Mouse (Mus musculus): ENCODE data around the gene Cxcl13.

The Cxcl13 gene

DNA sequence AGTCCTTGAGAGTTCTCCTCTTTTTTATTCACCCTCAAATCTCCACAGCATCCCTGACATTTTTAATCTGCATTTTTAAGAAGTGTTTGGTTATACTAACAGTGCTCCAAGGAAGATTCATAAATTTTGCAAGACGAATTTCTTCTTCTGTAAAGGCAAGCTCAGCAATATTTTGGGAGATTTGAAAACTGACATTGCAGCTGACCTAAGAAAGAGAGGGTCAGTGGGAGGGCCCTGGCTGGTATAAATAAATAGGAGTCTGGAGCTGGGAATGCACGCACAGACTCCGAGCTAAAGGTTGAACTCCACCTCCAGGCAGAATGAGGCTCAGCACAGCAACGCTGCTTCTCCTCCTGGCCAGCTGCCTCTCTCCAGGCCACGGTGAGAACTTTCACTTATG lies at the start of gene Cxcl13:
TSS of gene Cxcl13 (plus strand) at position 301 of the 400 bp plus-strand sequence.
- POLR2A ChIA-PET: no interaction called here

DNA sequence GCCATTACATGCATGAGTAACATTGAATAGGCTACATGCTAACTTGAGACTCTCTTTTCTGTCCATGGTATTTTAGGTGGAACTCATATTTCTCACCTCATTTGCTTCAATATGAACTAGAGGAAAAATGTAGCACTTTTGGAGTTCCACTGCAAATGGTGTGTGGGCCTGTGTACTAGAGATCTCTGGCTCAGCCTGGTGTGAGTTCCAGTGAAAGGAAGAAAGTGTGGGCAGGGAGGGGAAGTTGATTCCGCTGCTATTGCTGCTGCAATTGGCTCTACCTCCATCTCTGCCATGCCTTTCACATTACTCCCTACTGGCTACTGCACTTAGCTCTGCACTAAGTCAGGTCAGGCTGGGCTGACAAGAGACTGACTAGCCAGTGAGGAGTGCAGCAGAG lies 45.7 kb upstream of the Cxcl13 start:
- ChIA-PET POLR2A (no interaction called here), CTCF (no interaction called here)

More for the DNA sequence above, at the start of gene Cxcl13:
- CTCF ChIA-PET: interaction anchor here in 2 of 4 experiments (0.6 to 1.6 kb wide), 2 partner anchors 14 to 271 kb away, joined by 3 to 4 read pairs; no protein-coding TSS in a partner anchor

DNA sequence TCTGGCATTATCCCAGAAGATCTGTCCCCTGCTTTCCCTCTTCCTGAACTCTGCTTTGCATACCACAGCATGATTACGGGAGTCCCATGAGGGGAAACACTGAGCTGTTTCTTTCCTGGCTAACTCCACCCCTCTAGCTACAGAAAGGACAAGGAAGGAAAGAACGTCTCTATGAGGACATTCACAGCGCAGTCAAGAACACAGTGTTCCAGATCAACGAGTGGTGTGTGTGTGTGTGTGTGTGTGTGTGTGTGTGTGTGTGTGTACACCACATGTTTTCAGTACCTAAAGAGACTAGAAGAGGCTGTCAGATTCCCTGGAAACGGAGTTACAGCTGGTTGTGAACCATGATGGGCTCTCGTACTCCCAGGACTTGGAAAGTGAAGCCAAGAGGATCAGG lies 38.3 kb upstream of the Cxcl13 start:
- ChIA-PET CTCF (no interaction called here), POLR2A (no interaction called here)

DNA sequence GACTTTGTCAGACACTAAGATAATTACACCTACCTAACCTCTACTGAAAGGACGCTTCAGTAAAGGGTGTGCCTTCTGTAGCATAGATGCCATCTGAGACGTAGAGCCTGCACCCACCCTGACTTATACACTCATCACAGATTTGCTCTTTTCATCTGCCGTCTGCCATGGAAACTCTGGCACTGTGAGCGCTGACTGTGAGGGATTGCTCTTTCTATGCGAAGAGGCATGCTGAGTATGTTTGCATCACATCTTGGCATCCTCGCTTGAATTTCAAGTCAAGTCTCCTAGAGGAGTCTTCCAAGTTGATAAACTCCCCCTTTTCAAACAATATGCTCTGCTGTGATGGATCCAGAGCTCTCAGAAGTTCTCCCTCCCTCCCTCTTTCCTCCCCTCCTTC lies 32.7 kb upstream of the Cxcl13 start:
- POLR2A ChIA-PET: no interaction called here
- CTCF ChIA-PET: no interaction called here

DNA sequence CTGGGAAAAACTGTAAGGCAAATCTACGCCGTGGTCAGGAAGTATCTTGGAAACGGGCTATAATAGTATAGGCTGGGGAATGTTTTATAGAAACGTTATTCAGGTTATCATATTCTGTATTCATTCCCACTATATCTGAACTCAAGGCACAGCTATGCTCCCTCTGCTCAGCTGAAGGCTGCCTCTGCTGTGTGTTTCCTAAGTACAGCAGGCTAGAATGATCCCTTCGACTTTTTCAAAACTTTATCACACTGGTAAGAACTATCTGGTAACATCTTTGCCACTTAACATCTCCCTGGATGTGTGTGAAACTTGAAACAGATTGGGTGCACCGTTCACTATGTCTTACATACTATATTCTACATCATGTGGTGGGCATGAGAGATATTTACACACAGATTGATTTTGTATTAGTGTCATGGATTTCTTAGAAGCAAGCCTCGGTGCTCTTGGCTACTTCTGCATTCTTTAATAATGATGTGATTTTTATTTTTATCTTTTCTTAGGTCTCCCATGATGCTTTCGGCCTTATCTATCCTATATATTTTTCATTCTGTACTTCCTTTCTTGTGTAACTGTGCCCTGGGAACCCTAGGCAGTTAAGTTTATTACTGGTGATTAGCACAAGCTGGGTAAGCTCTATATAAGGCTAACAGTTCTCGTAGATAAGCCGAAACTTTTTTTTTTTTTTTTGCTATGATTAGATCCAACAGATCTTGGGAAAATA lies 31.4 kb upstream of the Cxcl13 start:
- ChIA-PET POLR2A (no interaction called here), CTCF (interaction anchor here in 1 of 4 experiments (0.7 kb wide), 1 partner anchor 13 kb away, joined by 8 read pairs; no protein-coding TSS in a partner anchor)

DNA sequence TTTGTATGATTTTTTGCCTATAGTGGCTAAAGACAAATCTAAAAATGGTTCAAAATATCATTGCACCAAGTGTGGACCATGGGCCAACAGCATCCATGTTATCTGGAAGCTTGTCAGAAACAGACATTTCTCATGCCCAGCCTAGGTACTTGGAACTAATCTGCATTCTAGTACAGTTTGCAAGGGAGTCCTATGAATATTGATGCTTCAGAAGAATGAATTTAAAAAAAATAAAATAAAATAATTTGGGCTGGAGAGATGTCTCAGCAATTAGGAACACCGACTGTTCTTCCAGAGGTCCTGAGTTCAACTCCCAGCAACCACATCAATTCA lies 30.9 kb upstream of the Cxcl13 start:
- POLR2A ChIA-PET: no interaction called here

DNA sequence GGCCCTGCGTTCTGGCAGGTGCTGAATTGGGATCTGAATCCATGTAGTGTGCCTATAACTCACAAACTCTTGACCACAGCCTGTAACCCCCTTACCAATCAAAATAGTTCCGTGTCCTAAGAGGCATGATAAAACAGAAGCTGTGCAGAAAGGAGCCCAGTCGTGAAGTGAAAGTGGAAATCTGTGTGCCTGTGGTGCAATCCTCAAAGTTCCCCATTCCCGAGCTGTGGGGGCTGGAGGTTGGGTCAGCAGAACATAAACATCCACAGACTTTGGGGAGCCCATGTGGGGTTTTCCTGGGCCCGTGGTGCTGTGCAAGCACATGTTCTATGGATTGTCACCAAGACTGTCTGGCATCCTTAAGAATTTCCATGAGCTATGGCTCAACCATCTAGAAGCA lies 21.7 kb upstream of the Cxcl13 start:
- CTCF ChIA-PET: no interaction called here
- POLR2A ChIA-PET: no interaction called here

More for the DNA sequence above, 30.9 kb upstream of the Cxcl13 start:
- CTCF ChIA-PET: interaction anchor here in 1 of 4 experiments (0.7 kb wide), 1 partner anchor 13 kb away, joined by 8 read pairs; no protein-coding TSS in a partner anchor

DNA sequence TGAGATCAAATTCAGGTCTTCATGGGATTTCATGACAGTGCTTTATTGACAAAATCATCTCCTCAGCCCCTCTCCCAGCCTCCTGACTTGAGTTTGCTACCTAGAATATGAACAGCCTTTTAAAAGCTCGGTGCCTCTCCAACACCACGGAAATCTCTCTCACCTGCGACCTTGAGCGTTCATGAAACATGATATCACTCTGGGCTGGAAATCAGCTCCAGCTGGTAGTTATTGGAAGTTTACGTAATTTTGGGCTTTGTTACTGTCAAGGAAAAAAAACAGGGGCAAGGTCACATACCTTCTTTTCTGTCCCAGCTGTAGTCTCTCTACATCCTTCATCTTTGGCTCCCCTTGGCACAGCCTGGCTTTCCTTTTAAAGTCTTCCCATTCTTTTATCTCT lies 20.7 kb upstream of the Cxcl13 start:
- CTCF ChIA-PET: no interaction called here
- POLR2A ChIA-PET: no interaction called here

DNA sequence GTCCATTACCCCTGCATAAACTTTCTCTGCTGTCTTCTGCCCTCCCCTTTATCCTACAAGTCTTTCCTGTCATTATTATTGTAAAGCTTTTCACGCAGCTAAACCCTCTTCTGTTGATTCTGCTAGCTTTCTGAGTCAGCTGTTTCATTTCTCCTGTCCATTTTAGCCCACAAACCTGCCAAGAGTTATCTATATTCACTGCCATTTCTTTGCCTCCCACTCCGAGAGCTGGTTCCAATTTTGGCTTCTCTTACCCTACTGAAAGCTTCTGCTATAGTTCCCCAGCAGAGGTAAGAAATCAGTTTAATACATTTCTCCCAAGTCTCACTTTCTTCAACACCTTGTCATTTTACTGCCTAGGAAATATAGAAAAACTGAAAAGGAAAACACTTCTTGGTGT lies 19.6 kb upstream of the Cxcl13 start:
- ChIA-PET POLR2A (interaction anchor here in 1 of 4 experiments (0.6 kb wide), 1 partner anchor 18 kb away, joined by 3 read pairs; no protein-coding TSS in a partner anchor), CTCF (no interaction called here)

DNA sequence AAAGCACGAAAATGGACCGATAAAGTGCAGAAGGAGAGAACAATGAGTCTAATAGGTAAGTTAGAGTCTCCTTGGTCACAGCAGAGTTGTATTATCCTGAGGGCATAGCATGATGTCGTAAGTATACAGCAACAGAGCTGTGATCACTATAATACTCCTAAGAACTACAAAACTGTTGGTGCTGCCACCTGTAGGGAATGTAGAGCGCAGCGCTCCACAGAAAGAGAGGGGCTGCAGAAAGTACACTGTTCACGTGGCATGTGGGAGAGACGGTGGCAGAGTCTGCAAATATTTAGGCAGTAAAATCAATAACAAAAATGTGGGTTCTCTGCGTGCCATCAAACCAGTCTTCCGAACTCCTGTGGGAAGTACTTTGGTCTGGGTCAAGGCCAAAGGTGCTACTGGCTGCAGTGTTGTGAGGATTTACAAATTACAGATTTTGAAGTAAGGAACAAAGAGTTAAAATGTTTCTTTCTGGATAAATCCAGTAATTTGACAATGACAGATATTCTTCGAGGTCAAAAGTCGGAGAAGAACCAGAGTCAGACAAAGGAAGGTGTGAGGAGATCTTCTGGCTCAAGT lies 18.6 kb upstream of the Cxcl13 start:
- ChIA-PET POLR2A (no interaction called here), CTCF (no interaction called here)

DNA sequence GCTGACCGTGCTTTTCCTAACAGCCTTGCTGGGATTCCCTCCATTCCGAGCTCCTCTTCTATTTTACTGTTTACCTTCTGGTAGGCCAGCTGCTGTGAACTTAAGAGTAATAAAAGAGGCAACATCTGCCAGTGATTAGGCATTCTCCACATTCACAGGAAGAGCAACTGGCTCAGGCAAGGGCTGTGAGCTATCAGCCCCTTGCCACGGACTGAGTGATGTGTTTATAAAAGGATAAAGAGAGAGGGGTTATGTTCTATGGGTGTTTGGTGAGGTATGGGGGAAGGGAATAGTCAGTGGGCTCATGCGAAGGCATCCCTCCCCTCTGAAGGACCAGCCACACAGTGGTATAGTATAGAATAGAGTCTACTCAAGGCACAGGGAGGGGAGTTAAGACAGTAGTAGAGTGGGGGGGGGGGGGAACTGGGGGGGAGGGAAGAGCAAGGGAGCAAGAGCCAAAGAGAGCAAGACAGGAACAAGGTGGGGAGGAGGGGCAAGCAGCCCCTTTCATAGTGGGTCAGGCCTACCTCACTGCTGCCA lies 16.0 kb upstream of the Cxcl13 start:
- POLR2A ChIA-PET: no interaction called here
- CTCF ChIA-PET: no interaction called here

DNA sequence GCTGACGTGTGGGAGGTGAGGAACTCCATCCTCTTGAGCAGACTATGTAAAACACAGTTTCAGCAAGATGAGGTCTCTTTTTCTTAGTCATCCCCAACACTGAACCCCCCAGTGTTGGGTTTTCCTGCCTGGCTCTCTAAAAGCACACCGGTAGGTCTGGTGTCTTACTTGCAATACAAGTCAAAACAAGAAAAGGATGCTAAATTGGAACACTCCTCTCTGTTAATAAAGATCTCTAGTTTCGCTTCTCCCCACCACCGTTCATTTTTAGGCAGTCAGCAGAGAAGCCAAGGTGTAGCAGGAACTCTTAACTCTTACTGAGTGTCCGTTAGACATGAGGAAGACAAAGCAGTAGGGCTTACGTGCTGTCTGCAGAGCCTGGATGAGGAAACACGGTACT lies 15.2 kb upstream of the Cxcl13 start:
- ChIA-PET POLR2A (no interaction called here), CTCF (no interaction called here)

DNA sequence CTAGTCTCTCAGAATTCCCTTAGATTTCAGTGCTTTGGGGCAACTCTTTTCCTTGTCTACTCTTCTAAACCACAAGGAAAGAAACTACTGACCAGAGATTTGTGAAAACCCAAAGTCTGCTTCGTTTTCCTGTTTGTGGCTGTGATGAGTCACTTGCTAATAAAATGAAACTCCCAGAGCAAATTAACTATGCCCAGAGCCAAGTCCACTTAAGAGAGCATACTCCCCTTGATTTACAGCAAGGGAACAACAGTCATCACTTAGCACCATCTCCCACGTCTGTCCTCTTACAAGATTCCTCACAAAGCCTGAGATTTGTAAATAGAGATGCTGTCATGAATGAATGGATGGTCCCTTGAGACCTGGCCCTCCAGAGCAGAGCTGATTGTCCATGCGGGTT lies 11.6 kb upstream of the Cxcl13 start:
- ChIA-PET CTCF (no interaction called here), POLR2A (interaction anchor here in 1 of 4 experiments (0.7 kb wide), 1 partner anchor 848 kb away, joined by 3 read pairs; no protein-coding TSS in a partner anchor)

DNA sequence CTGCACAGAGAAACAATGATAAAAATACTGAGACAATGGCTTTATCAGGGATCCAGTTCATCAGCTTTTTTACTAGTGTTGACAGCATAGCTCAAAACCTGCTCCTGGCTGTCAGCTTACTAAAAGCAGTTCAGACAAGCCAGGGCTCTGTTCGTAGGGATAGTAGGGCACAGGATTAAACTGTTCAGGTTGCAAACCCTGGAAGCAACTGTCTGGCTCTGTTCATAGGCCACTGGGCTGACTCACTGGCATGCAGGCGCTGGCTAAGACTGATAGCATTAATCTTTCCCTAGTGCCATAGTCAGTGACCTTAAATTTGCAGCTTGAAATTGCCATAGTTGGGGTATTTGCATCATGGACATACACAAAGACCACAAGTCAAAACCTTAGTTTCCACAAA lies 10.4 kb upstream of the Cxcl13 start:
- CTCF ChIA-PET: no interaction called here

DNA sequence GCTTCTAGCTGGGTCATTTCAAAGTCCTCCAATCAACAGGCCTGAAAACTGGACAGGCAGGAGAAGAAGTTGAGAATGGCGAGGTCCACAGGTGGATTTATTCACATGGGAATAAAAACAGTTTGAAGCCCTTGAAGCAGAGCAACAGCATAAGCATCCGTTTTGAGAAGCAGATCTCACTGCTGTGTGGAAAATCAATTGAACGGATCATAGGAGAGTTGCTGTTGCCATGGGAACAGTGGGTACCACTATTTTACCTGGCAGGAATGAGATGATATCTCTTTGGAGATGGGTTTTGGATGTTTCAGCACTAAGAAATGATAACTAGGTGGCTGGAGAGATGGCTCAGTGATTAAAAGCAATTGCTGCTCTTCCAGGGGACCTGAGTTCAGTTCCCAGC lies 8.1 kb upstream of the Cxcl13 start:
- POLR2A ChIA-PET: no interaction called here
- CTCF ChIA-PET: no interaction called here

More for the DNA sequence above, 10.4 kb upstream of the Cxcl13 start:
- POLR2A ChIA-PET: no interaction called here

DNA sequence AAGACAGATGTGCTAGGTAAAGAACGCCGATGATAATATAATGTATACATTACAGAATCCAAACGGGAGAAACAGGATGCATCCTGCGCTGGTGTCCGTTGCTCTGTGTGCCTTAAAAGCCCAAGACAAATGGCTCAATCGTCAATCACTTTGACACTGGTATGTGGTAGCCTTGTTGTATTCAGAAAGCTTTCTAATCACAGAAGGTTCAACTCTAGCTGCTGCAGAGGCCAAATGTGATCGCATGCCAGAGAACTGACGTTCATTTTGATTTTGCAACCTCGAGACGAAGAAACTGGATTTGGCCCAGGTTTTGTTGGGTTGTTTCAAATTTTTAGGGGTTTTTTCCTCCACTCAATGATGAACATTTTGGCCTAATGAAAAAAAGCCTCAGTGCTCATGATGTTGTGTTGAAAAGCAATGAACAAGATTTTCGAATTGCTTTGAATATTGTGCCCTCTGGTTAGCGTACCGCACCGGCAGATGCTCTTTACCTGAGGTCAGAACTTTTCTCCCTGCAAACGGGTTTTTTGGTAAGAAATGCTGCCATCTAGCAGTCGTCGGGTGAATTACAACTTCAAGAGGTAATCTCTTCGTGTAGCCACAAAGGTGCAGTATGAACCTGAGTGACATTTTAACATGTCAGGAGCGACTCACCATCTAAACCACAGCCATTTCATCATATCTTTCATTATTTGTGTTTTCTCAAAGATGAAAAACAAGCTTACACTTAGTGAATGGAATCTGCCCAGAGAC lies 6.6 kb upstream of the Cxcl13 start:
- POLR2A ChIA-PET: no interaction called here
- CTCF ChIA-PET: no interaction called here

DNA sequence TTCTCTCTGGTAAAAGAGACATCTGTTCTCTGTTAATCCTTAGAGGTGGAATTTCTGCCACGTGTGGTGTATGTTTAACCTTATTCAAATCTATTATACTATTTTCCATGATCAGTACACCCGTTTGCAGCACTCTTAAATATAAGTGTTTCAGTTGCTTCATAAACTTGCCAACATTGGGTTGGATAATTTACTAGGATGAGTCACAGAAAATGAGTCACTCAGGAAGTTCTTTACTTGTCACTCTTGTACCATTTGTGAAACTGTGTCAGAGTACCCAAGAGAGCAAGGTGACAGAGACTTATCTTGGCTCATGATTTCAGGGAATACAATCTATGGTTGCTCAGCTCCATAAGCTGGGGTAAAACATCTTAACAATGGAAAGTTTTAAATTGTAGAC lies 8.2 kb downstream of the Cxcl13 start:
- ChIA-PET CTCF (no interaction called here), POLR2A (no interaction called here)

DNA sequence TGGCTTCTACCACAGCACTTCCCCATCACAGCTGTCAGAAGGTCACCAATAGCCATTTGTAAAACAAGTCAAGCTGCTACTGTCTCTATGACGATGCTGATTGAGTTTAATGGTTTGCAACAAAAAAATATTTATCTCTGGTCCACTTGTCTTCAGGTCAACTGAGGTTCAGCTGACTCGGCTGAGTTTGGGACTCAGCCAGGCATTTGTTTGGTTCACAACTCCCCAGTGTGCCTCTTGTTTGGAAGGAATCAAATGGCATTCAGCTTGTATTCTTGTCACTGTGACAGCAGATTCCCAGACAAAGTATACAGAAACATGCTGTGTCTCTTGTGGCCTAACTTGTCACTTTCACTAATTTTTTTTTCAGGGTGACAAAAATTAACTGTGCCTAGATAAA lies 9.9 kb downstream of the Cxcl13 start:
- ChIA-PET CTCF (no interaction called here), POLR2A (no interaction called here)

DNA sequence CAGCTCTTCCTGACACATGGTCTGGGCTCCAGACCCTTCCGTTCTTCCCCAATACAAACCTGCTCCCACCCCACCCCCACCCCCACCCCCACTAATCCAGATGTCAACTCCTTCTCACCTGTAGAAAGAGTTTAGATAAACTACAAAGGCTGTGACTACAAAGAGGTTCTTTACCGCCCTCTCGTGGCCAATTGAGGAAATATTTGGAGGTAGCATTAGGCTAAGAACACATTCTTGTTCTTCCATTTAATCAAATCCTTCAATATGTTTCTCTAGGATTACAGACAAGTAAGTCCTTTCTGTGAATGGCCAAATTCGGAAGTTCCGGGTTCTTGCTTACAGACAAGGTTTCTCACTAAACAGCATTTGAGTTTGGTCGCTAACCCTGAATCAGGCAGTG lies 14.1 kb downstream of the Cxcl13 start:
- ChIA-PET POLR2A (no interaction called here), CTCF (interaction anchor here in 1 of 4 experiments (0.6 kb wide), 1 partner anchor 15 kb away, joined by 3 read pairs; no protein-coding TSS in a partner anchor)

DNA sequence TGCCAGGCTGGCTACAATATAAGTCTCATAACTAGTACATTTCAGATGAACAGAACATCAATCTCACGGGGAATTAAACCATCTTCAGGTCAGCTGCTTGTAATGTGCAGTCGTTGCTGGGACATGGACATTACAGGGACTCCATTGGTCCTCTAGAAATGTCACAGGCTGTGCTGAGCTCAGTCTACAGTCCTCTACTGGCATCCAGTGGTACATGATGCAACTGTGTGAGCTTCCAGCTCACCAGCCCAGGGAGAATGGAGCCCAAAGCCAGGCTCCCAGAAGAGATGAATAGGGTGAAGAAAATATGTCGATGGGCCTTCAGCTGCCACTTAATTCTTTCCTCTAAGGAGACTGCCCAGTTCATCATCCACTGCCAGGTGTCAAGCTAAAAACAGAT lies 15.5 kb downstream of the Cxcl13 start:
- ChIA-PET CTCF (no interaction called here), POLR2A (interaction anchor here in 2 of 4 experiments (0.7 to 1.2 kb wide), 2 partner anchors 127 to 191 kb away, joined by 3 to 6 read pairs; no protein-coding TSS in a partner anchor)

Data from embryonic stem cell, embryonic (primary cell).